Mouse (Mus musculus): ENCODE measurements around the gene Gkap1. TPM values are rescaled to one million over a fixed set of nuclear protein-coding genes. Genes with fewer than 3 reads are reported as not detected.

The Gkap1 gene
- polyA plus RNA-seq, 1 experiment = 1.8 TPM

- 77% methylated on average over 4 of the region's 4 CpGs for WGBS
- no peak for DNase-seq (ENCODE audit: low read depth, low spot score)
Measured at GRCm38 (mm10) chr13:58206084-58206483, 69.4 kb downstream of the Gkap1 start.

GRCm38 (mm10) chr13:58204986-58205385 is 70.5 kb downstream of the Gkap1 start:
- WGBS = 34% methylated on average over 4 of the region's 4 CpGs
- DNase-seq (ENCODE audit: low read depth, low spot score) = no peak

GRCm38 (mm10) chr13:58204202-58204601 is 71.3 kb downstream of the Gkap1 start:
- WGBS = 88% methylated on average over 3 of the region's 3 CpGs

GRCm38 (mm10) chr13:58202903-58203302 is 72.6 kb downstream of the Gkap1 start:
- 71% methylated on average over 1 of the region's 1 CpGs for WGBS
- DNase-seq (ENCODE audit: low read depth, low spot score) = no peak

More at GRCm38 (mm10) chr13:58204202-58204601, 71.3 kb downstream of the Gkap1 start:
- no peak for DNase-seq (ENCODE audit: low read depth, low spot score)

GRCm38 (mm10) chr13:58201908-58202307 is 73.6 kb downstream of the Gkap1 start:
- WGBS = 90% methylated on average over 3 of the region's 3 CpGs
- no peak for DNase-seq (ENCODE audit: low read depth, low spot score)

- WGBS = 78% methylated on average over 6 of the region's 6 CpGs
- no peak for DNase-seq (ENCODE audit: low read depth, low spot score)
Measured at GRCm38 (mm10) chr13:58201343-58201742, 74.2 kb downstream of the Gkap1 start.

GRCm38 (mm10) chr13:58197981-58198640 is 77.4 kb downstream of the Gkap1 start:
- WGBS = 92% methylated on average over 7 of the region's 7 CpGs
- DNase-seq (ENCODE audit: low read depth, low spot score) = no peak

- DNase-seq (ENCODE audit: low read depth, low spot score) = no peak
Measured at GRCm38 (mm10) chr13:58197211-58197610, 78.3 kb downstream of the Gkap1 start.

GRCm38 (mm10) chr13:58194908-58195307 is 80.6 kb downstream of the Gkap1 start:
- DNase-seq (ENCODE audit: low read depth, low spot score) = no peak
- 80% methylated on average over 3 of the region's 3 CpGs for WGBS

More at GRCm38 (mm10) chr13:58197211-58197610, 78.3 kb downstream of the Gkap1 start:
- 76% methylated on average over 3 of the region's 3 CpGs for WGBS

GRCm38 (mm10) chr13:58193221-58193620 is 82.3 kb downstream of the Gkap1 start:
- no peak for DNase-seq (ENCODE audit: low read depth, low spot score)
- 98% methylated on average over 3 of the region's 3 CpGs for WGBS

- WGBS = 96% methylated on average over 6 of the region's 6 CpGs
- no peak for DNase-seq (ENCODE audit: low read depth, low spot score)
Measured at GRCm38 (mm10) chr13:58192146-58192545, 83.4 kb downstream of the Gkap1 start.

GRCm38 (mm10) chr13:58191516-58191915 is 84.0 kb downstream of the Gkap1 start:
- 96% methylated on average over 14 of the region's 14 CpGs for WGBS
- DNase-seq (ENCODE audit: low read depth, low spot score) = no peak

- WGBS = 53% methylated on average over 5 of the region's 5 CpGs
- DNase-seq (ENCODE audit: low read depth, low spot score) = no peak
Measured at GRCm38 (mm10) chr13:58189473-58189872, 86.0 kb downstream of the Gkap1 start.

GRCm38 (mm10) chr13:58188412-58188811 is 87.1 kb downstream of the Gkap1 start:
- DNase-seq (ENCODE audit: low read depth, low spot score) = peak; percentile 58
- WGBS = 53% methylated on average over 4 of the region's 4 CpGs

GRCm38 (mm10) chr13:58187751-58188150 is 87.7 kb downstream of the Gkap1 start:
- 95% methylated on average over 3 of the region's 3 CpGs for WGBS
- no peak for DNase-seq (ENCODE audit: low read depth, low spot score)

- DNase-seq (ENCODE audit: low read depth, low spot score) = no peak
- 88% methylated on average over 8 of the region's 8 CpGs for WGBS
Measured at GRCm38 (mm10) chr13:58186281-58186680, 89.2 kb downstream of the Gkap1 start.

GRCm38 (mm10) chr13:58184111-58184510 is 91.4 kb downstream of the Gkap1 start:
- WGBS = 81% methylated on average over 3 of the region's 3 CpGs
- DNase-seq (ENCODE audit: low read depth, low spot score) = no peak

Other genes with a start within 250 kb of the Gkap1 start
- gene Klhl3, start 162.1 kb downstream of the Gkap1 start, polyA plus RNA-seq (2012; rRNA removed) = 0.27 and 0.48 TPM in 2 replicates
- 34.9 and 41.4 TPM in 2 replicates for gene Hnrnpa0, start 147.1 kb downstream of the Gkap1 start, polyA plus RNA-seq (2012; rRNA removed)
- gene Idnk, start 118.0 kb downstream of the Gkap1 start, polyA plus RNA-seq (2012; rRNA removed) = 36.8 and 45.0 TPM in 2 replicates
- 100 and 122 TPM in 2 replicates for gene Ubqln1, start 60.0 kb downstream of the Gkap1 start, polyA plus RNA-seq (2012; rRNA removed)
- 0.14 and 0.53 TPM in 2 replicates for gene Kif27, start 83.4 kb upstream of the Gkap1 start, polyA plus RNA-seq (2012; rRNA removed)
- 56.0 and 92.3 TPM in 2 replicates for gene 2210016F16Rik, start 109.5 kb upstream of the Gkap1 start, polyA plus RNA-seq (2012; rRNA removed)
- 4.1 and 7.8 TPM in 2 replicates for gene Rmi1, start 126.5 kb upstream of the Gkap1 start, polyA plus RNA-seq (2012; rRNA removed)
- 189 and 218 TPM in 2 replicates for gene Hnrnpk, start 127.6 kb upstream of the Gkap1 start, polyA plus RNA-seq (2012; rRNA removed)